Mouse (Mus musculus) liver, adult 10 weeks (tissue): ENCODE data around the gene Pdzph1. TPM values are rescaled to one million over a fixed set of nuclear protein-coding genes. Genes with fewer than 3 reads are reported as not detected.

Source experiments
- polyA plus RNA-seq: library from polyadenylated mRNA; stranded (reverse); fragments of 350-450 nt; fragmentation: Illumina TruSeq; extraction: RNeasy Lipid Tissue Mini Kit (QIAGEN cat#74804); gene quantifications from one replicate; pipeline ENCODE4 v1.2.3, GENCODE M21; 2014; ENCODE audit warnings: low read depth, low replicate concordance

The Pdzph1 gene
- not detected for polyA plus RNA-seq

DNA sequence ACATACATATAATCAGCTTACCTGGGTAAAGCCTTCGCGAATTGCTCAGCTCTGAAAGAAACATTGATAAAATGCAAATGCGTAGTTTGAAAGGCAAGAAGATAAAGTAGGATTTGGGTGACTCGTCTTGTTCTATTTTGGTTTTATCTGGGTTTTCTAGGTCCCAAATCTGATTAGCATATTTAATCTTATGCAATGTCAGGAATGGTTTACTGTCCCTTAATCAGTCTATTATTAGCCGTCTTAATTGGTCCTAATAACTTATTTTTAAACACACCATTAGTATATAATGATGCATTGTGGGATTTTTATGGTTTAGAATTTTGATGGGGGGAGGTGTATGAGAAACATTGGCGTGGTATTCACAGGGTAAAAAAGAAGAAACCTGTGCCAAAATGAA lies at the start of gene Pdzph1:
Pdzph1 (minus strand) TSS at position 101 of the 400 bp plus-strand sequence.

DNA sequence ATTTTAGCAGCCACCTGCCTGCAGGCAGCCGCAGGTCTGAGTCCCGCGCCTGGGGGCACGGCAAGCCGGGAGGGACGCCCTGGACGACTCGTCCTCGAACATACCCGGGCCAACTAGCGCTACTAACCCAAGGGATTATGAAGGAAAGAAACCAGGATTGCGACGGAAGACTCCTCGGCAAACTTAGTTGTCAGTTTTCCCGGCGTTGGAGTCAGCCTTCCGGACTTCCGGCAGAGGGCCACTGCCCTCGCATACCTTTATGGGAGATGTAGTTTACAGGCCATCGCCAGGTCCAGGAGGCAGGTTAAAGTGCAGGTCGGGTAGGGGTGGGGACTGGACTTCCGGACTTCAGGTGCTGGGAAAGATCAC lies 21.9 kb upstream of the Pdzph1 start, which contains the start of gene Nudt12:
Nudt12 (minus strand) TSS at position 282 of the 369 bp plus-strand sequence.

Other genes starting within 250 kb of the Pdzph1 start
- 86.5 TPM for gene Nudt12, start 22.0 kb upstream of the Pdzph1 start, polyA plus RNA-seq